Mouse (Mus musculus): ENCODE measurements around the gene Setd7. TPM values are rescaled to one million over a fixed set of nuclear protein-coding genes. Genes with fewer than 3 reads are reported as not detected.

Setd7 gene
- total and polyA plus RNA-seq, 3 experiments: 16.6 to 34.3 (median 23.6) TPM

GRCm38 (mm10) chr3:51511983-51512382 lies 48.7 kb downstream of the Setd7 start:
- in situ Hi-C loops (cut with MboI; ENCODE audit: low pct_ligation_motif_present, low pct_unique_long_range_greater_than_20kb, low sequenced_read_pairs): no loop called here
- Histone ChIP-seq H3K9me3 (replicated peaks; ENCODE audit: low read length) (no peaks in the 10 kb centered on the region), H3K79me2 (replicated peaks; ENCODE audit: control insufficient read depth, extremely low read depth, insufficient read depth, poor library complexity, severe bottlenecking) (no peaks in the 10 kb centered on the region), H3K36me3 (replicated peaks in 1 of 2; ENCODE audit: control insufficient read depth in 1 of 2, insufficient read depth in 1 of 2, low read length in 1 of 2) (peaks cover 3 to 22% of the 10 kb centered on the region in 2 experiments), H3K4me1 (ENCODE audit: control insufficient read depth in 1 of 2, insufficient read depth in 2 of 2) (peaks cover 0 to 12% of the 10 kb centered on the region in 2 experiments; a peak in 1 of 4 replicates), H3K4me2 (ENCODE audit: insufficient read depth, low read depth, poor library complexity, severe bottlenecking) (no peak overlapping the region), H3K27ac (ENCODE audit: insufficient read depth, low read depth) (no peak overlapping the region), H3K9ac (ENCODE audit: insufficient read depth, low read depth) (no peak overlapping the region), H3K27me3 (replicated peaks) (no peaks in the 10 kb centered on the region), H3K4me3 (replicated peaks in 1 of 3; ENCODE audit: low read depth in 2 of 3, low read length in 2 of 3, poor library complexity in 1 of 3) (no peak overlapping the region)
- dilution Hi-C loops (cut with MboI; ENCODE audit: extremely low pct_ligation_motif_present, extremely low pct_unique_long_range_greater_than_20kb, low sequenced_read_pairs): no loop called here
- TF ChIP-seq SMC3 (IDR thresholded peaks at IDR 0.05; ENCODE audit: low read depth, low read length) (no peak), RAD21 (IDR thresholded peaks at IDR 0.05; ENCODE audit: low read depth, low read length) (no peak), SIN3A (IDR thresholded peaks at IDR 0.05; ENCODE audit: low read length) (no peak), MAX (IDR thresholded peaks at IDR 0.05; ENCODE audit: low read length) (no peak), POLR2AphosphoS2 (IDR thresholded peaks at IDR 0.05; ENCODE audit: low read depth, low read length) (no peak), NELFE (IDR thresholded peaks at IDR 0.05; ENCODE audit: low read depth, low read length) (no peak), MEF2A (IDR thresholded peaks at IDR 0.05; ENCODE audit: borderline replicate concordance, low read depth, low read length) (no peak), KAT2A (IDR thresholded peaks at IDR 0.05; ENCODE audit: insufficient replicate concordance, low read length) (no peak), ZKSCAN1 (IDR thresholded peaks at IDR 0.05; ENCODE audit: borderline replicate concordance, low read depth, low read length) (no peak), E2F4 (IDR thresholded peaks at IDR 0.05; ENCODE audit: insufficient replicate concordance, low read depth, low read length) (no peak), TCF12 (IDR thresholded peaks at IDR 0.05; ENCODE audit: low read depth, low read length) (no peak)
- no peak for DNase-seq (ENCODE audit: extremely low read depth)

GRCm38 (mm10) chr3:51510903-51511302 lies 49.8 kb downstream of the Setd7 start:
- Histone ChIP-seq H3K4me2 (ENCODE audit: insufficient read depth, low read depth, poor library complexity, severe bottlenecking) (no peak overlapping the region), H3K27me3 (replicated peaks) (no peaks in the 10 kb centered on the region), H3K9me3 (replicated peaks; ENCODE audit: low read length) (no peaks in the 10 kb centered on the region), H3K79me2 (replicated peaks; ENCODE audit: control insufficient read depth, extremely low read depth, insufficient read depth, poor library complexity, severe bottlenecking) (no peaks in the 10 kb centered on the region), H3K9ac (ENCODE audit: insufficient read depth, low read depth) (no peak overlapping the region), H3K36me3 (replicated peaks in 1 of 2; ENCODE audit: control insufficient read depth in 1 of 2, insufficient read depth in 1 of 2, low read length in 1 of 2) (peaks cover 0 to 16% of the 10 kb centered on the region in 2 experiments), H3K27ac (ENCODE audit: insufficient read depth, low read depth) (no peak overlapping the region), H3K4me3 (replicated peaks in 1 of 3; ENCODE audit: low read depth in 2 of 3, low read length in 2 of 3, poor library complexity in 1 of 3) (peak overlapping the region in 2 of 3 experiments; percentile 26 to 30), H3K4me1 (ENCODE audit: control insufficient read depth in 1 of 2, insufficient read depth in 2 of 2) (peaks cover 0 to 13% of the 10 kb centered on the region in 2 experiments; a peak in 2 of 4 replicates)
- dilution Hi-C loops (cut with MboI; ENCODE audit: extremely low pct_ligation_motif_present, extremely low pct_unique_long_range_greater_than_20kb, low sequenced_read_pairs): no loop called here
- in situ Hi-C loops (cut with MboI; ENCODE audit: low pct_ligation_motif_present, low pct_unique_long_range_greater_than_20kb, low sequenced_read_pairs): no loop called here
- DNase-seq (ENCODE audit: extremely low read depth): peak; percentile 80
- TF ChIP-seq JUND (conservative IDR thresholded peaks at IDR 0.05; ENCODE audit: low read depth, low read length) (no peak), POLR2A (IDR thresholded peaks at IDR 0.05; ENCODE audit: low read depth, low read length) (no peak), EP300 (IDR thresholded peaks at IDR 0.05; ENCODE audit: low read length) (no peak), MYC (IDR thresholded peaks at IDR 0.05; ENCODE audit: low read depth, low read length) (0 out of 2 replicates have a peak, but pooled peaks have one; percentile 25), KAT2A (IDR thresholded peaks at IDR 0.05; ENCODE audit: insufficient replicate concordance, low read length) (no peak), ZC3H11A (IDR thresholded peaks at IDR 0.05; ENCODE audit: low read depth, low read length) (peak; percentile 29), TBP (conservative IDR thresholded peaks at IDR 0.05; ENCODE audit: low read depth, low read length) (no peak), POLR2AphosphoS2 (IDR thresholded peaks at IDR 0.05; ENCODE audit: low read depth, low read length) (no peak; the same call in 1 of the 2 replicates), MAZ (IDR thresholded peaks at IDR 0.05; ENCODE audit: low read depth, low read length) (no peak), USF2 (conservative IDR thresholded peaks at IDR 0.05; ENCODE audit: low read depth, low read length) (no peak), GABPA (IDR thresholded peaks at IDR 0.05; ENCODE audit: insufficient replicate concordance, low read depth, low read length) (no peak), MXI1 (IDR thresholded peaks at IDR 0.05; ENCODE audit: low read depth, low read length) (no peak), CHD2 (IDR thresholded peaks at IDR 0.05; ENCODE audit: low read length) (no peak), CHD1 (IDR thresholded peaks at IDR 0.05; ENCODE audit: low read depth, low read length) (no peak), ZKSCAN1 (IDR thresholded peaks at IDR 0.05; ENCODE audit: borderline replicate concordance, low read depth, low read length) (no peak), ZNF384 (IDR thresholded peaks at IDR 0.05; ENCODE audit: low read depth, low read length) (no peak), BHLHE40 (IDR thresholded peaks at IDR 0.05; ENCODE audit: low read depth, low read length) (no peak), MAFK (IDR thresholded peaks at IDR 0.05; ENCODE audit: insufficient replicate concordance, low read length) (no peak), HCFC1 (IDR thresholded peaks at IDR 0.05; ENCODE audit: low read depth, low read length) (no peak; the same call in 1 of the 2 replicates), MAX (IDR thresholded peaks at IDR 0.05; ENCODE audit: low read length) (no peak), NELFE (IDR thresholded peaks at IDR 0.05; ENCODE audit: low read depth, low read length) (peak; percentile 27; the same call in 1 of the 2 replicates), JUN (IDR thresholded peaks at IDR 0.05; ENCODE audit: insufficient read depth, low read depth, low read length) (no peak), MEF2A (IDR thresholded peaks at IDR 0.05; ENCODE audit: borderline replicate concordance, low read depth, low read length) (0 out of 2 replicates have a peak, but pooled peaks have one; percentile 24), E2F4 (IDR thresholded peaks at IDR 0.05; ENCODE audit: insufficient replicate concordance, low read depth, low read length) (no peak), RCOR1 (conservative IDR thresholded peaks at IDR 0.05; ENCODE audit: low read depth, low read length) (no peak), UBTF (IDR thresholded peaks at IDR 0.05; ENCODE audit: low read depth, low read length) (no peak), SMC3 (IDR thresholded peaks at IDR 0.05; ENCODE audit: low read depth, low read length) (peak; percentile 84), RAD21 (IDR thresholded peaks at IDR 0.05; ENCODE audit: low read depth, low read length) (peak; percentile 90), ETS1 (conservative IDR thresholded peaks at IDR 0.05; ENCODE audit: low read depth, low read length) (no peak)

Measured in CH12.LX (cell line).